Mouse (Mus musculus): Measurements from ENCODE around the gene D17H6S53E.

DNA sequence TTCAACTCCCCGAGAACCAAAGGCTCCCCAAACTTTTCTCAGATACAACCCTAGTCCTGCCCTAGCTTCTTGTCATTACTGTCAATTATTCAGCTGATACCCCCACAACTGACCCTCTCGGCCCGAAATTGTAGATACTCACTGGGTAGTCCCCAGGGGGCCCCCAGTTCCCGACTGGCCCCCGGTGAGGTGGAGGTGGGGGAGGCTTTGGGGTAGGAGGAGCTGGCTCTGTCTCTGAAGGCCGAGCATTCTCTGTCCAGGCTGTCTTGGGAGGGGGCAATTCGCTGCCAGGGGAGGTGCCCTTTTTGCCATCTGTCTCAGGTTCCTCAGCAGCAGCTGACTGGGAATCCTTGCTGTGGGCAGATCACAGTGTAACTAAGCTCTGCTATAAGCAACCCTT is 33.5 kb downstream of the D17H6S53E start:
- TF ChIP-seq CTCF (IDR thresholded peaks at IDR 0.05; ENCODE audit: low read depth), result no peak
- no peak for TF ChIP-seq EP300 (IDR thresholded peaks at IDR 0.05; ENCODE audit: low read depth)
